Mouse (Mus musculus) megakaryocyte, embryonic 14.5 days (primary cell): Measurements from ENCODE around the gene B3gntl1. TPM values are rescaled to one million over a fixed set of nuclear protein-coding genes. Genes with fewer than 3 reads are reported as not detected.

ENCODE experiments used
- H3K27me3 ChIP-seq: replicated peaks from 2 replicates; pipeline ENCODE3; 2012; ENCODE audit warnings: inconsistent platforms
- H3K36me3 ChIP-seq: replicated peaks from 2 replicates; pipeline ENCODE3; 2012; ENCODE audit warnings: low read length, inconsistent platforms, mixed read lengths
- H3K4me1 ChIP-seq: 2 replicates; pipeline ENCODE4 v1.6.1; 2012; ENCODE audit warnings: inconsistent platforms
- H3K4me3 ChIP-seq: replicated peaks from 2 replicates; pipeline ENCODE3; 2012; ENCODE audit warnings: moderate library complexity, mild to moderate bottlenecking, inconsistent platforms
- H3K9me3 ChIP-seq: 2 replicates; pipeline ENCODE4 v1.6.1; 2012; ENCODE audit warnings: inconsistent platforms
- FLI1 ChIP-seq: IDR thresholded peaks from 2 replicates; pipeline ENCODE4 v1.6.1; 2012; ENCODE audit warnings: low read length, inconsistent platforms, mixed read lengths
- GATA1 ChIP-seq: IDR thresholded peaks from 3 replicates; pipeline ENCODE4 v1.6.1; 2012; ENCODE audit warnings: mixed read lengths, low read length, inconsistent platforms, borderline replicate concordance
- polyA plus RNA-seq: library from polyadenylated mRNA; stranded (reverse); fragments of >175 nt; gene quantifications from 2 replicates; pipeline ENCODE4 v1.2.3, GENCODE M21; 2012; ENCODE audit warnings: low replicate concordance; ENCODE audit not compliant: insufficient read depth

Gene B3gntl1
- polyA plus RNA-seq, result 0.60 and 0.77 TPM in 2 replicates

GRCm38 (mm10) chr11:121672990-121673572, at the start of gene B3gntl1:
B3gntl1 (minus strand) TSS chr11:121673153.
- TF ChIP-seq GATA1, result no peak
- TF ChIP-seq FLI1, result no peak
- peaks cover 8% of the 10 kb centered on the region; the same call in 1 of the 2 replicates for H3K9me3 ChIP-seq

GRCm38 (mm10) chr11:121722434-121722833, 49.5 kb upstream of the B3gntl1 start:
- Histone ChIP-seq H3K4me1 (peaks cover 39% of the 10 kb centered on the region), H3K36me3 (peaks cover 6% of the 10 kb centered on the region), H3K9me3 (0 out of 2 replicates have a peak, but pooled peaks cover under 1% of the 10 kb centered on the region), H3K27me3 (peaks cover 19% of the 10 kb centered on the region), H3K4me3 (no peak overlapping the region)
- no peak for TF ChIP-seq FLI1
- no peak for TF ChIP-seq GATA1

More at GRCm38 (mm10) chr11:121672990-121673572, at the start of gene B3gntl1:
- Histone ChIP-seq H3K36me3 (peaks cover 34% of the 10 kb centered on the region), H3K4me3 (peak within 1 kb of the TSS; percentile 98), H3K27me3 (no peaks in the 10 kb centered on the region), H3K4me1 (peaks cover 27% of the 10 kb centered on the region)

GRCm38 (mm10) chr11:121720752-121721151, 47.8 kb upstream of the B3gntl1 start:
- Histone ChIP-seq H3K9me3 (no peaks in the 10 kb centered on the region), H3K27me3 (peaks cover 17% of the 10 kb centered on the region), H3K4me3 (no peak overlapping the region), H3K36me3 (peaks cover 21% of the 10 kb centered on the region), H3K4me1 (peaks cover 25% of the 10 kb centered on the region)
- no peak for TF ChIP-seq GATA1
- TF ChIP-seq FLI1, result no peak

- Histone ChIP-seq H3K4me3 (no peak overlapping the region), H3K36me3 (peaks cover 48% of the 10 kb centered on the region), H3K27me3 (peaks cover 18% of the 10 kb centered on the region), H3K9me3 (no peaks in the 10 kb centered on the region), H3K4me1 (peaks cover 24% of the 10 kb centered on the region)
- TF ChIP-seq FLI1 (no peak), GATA1 (no peak)
Measured at GRCm38 (mm10) chr11:121717724-121718123, 44.8 kb upstream of the B3gntl1 start.

- Histone ChIP-seq H3K4me1 (peaks cover 30% of the 10 kb centered on the region), H3K9me3 (no peaks in the 10 kb centered on the region), H3K4me3 (no peak overlapping the region), H3K27me3 (peaks cover 11% of the 10 kb centered on the region), H3K36me3 (peaks cover 69% of the 10 kb centered on the region)
- TF ChIP-seq FLI1 (no peak), GATA1 (no peak)
Measured at GRCm38 (mm10) chr11:121714745-121715485, 42.0 kb upstream of the B3gntl1 start.

GRCm38 (mm10) chr11:121713569-121713968, 40.6 kb upstream of the B3gntl1 start:
- peaks cover 17% of the 10 kb centered on the region for H3K4me1 ChIP-seq

GRCm38 (mm10) chr11:121712987-121713386, 40.0 kb upstream of the B3gntl1 start:
- TF ChIP-seq FLI1 (no peak), GATA1 (no peak)
- peaks cover 18% of the 10 kb centered on the region for H3K4me1 ChIP-seq
- H3K27me3 ChIP-seq, result peaks cover 11% of the 10 kb centered on the region
- H3K9me3 ChIP-seq, result no peaks in the 10 kb centered on the region
- peaks cover 82% of the 10 kb centered on the region for H3K36me3 ChIP-seq
- H3K4me3 ChIP-seq, result no peak overlapping the region

More at GRCm38 (mm10) chr11:121713569-121713968, 40.6 kb upstream of the B3gntl1 start:
- Histone ChIP-seq H3K27me3 (peaks cover 11% of the 10 kb centered on the region), H3K9me3 (no peaks in the 10 kb centered on the region), H3K36me3 (peaks cover 77% of the 10 kb centered on the region), H3K4me3 (no peak overlapping the region)
- TF ChIP-seq FLI1 (no peak), GATA1 (no peak)

GRCm38 (mm10) chr11:121710245-121710644, 37.3 kb upstream of the B3gntl1 start:
- Histone ChIP-seq H3K27me3 (peaks cover 12% of the 10 kb centered on the region), H3K9me3 (no peaks in the 10 kb centered on the region), H3K4me1 (peaks cover 45% of the 10 kb centered on the region), H3K36me3 (peaks cover 63% of the 10 kb centered on the region), H3K4me3 (no peak overlapping the region)
- no peak for TF ChIP-seq GATA1
- TF ChIP-seq FLI1, result no peak

- Histone ChIP-seq H3K9me3 (no peaks in the 10 kb centered on the region), H3K36me3 (peaks cover 54% of the 10 kb centered on the region), H3K4me3 (no peak overlapping the region), H3K4me1 (peaks cover 54% of the 10 kb centered on the region), H3K27me3 (peaks cover 18% of the 10 kb centered on the region)
- no peak for TF ChIP-seq GATA1
- no peak for TF ChIP-seq FLI1
Measured at GRCm38 (mm10) chr11:121709278-121709677, 36.3 kb upstream of the B3gntl1 start.

- peaks cover 41% of the 10 kb centered on the region for H3K27me3 ChIP-seq
- H3K4me1 ChIP-seq, result peaks cover 70% of the 10 kb centered on the region
- H3K36me3 ChIP-seq, result peaks cover 36% of the 10 kb centered on the region
- H3K9me3 ChIP-seq, result no peaks in the 10 kb centered on the region
- peak overlapping the region; percentile 53 for H3K4me3 ChIP-seq
- TF ChIP-seq FLI1 (no peak), GATA1 (no peak)
Measured at GRCm38 (mm10) chr11:121706521-121707005, 33.6 kb upstream of the B3gntl1 start.
